In the genomic region with DNA sequence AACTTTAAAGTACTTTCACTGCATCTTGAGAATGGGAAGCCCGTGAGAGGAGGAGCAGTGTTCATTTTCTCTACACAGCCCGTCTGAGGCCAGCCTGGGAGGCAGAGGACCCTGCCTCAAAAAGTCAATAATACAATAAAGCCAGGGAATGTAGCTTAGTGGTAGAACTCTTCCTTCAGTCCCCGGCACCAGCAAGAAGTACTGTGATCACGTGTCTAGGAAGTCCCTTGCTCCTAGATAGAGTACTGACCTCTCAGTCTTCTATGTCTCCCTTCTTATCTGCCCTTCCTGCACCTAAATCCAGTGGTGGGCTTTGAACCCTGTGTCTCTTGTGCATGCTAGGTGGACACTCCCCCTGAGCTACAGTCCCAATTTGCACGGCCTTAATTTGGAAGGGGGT, we compare ENCODE assay signal across 15 mouse cellular contexts. TPM values are rescaled to one million over a fixed set of nuclear protein-coding genes. Genes with fewer than 3 reads are reported as not detected.
DNase-seq lines count a peak whose midpoint lies in the region; ATAC-seq and TF ChIP-seq lines count a peak whose summit lies in the region.
"Had no signal": no experiment of that assay in that cellular context is flagged by ENCODE, and none has a peak within 500 bp of the region (broad histone marks: within the 10 kb centered on the region; RNA-seq: fewer than 3 reads in every experiment).

No protein-coding gene starts in this region.

- intact Hi-C loops in heart, adult 2 months (cut with DNase I) = loop anchor here (2.0 to 5.0 kb wide), 3 partner anchors 40 to 176 kb away; partner anchors contain the start of gene Ndufc1
- intact Hi-C loops in heart, postnatal 14 days (cut with DNase I) = loop anchor here (5.0 kb wide), 2 partner anchors 51 to 136 kb away; no protein-coding TSS in a partner anchor

- TF ChIP-seq EP300 in heart, adult 2 months (IDR thresholded peaks at IDR 0.05; ENCODE audit: insufficient read depth, low read depth, low read length) = no peak

- H3K9ac ChIP-seq in heart, adult 2 months (ENCODE audit: low read depth, low read length) = no peak overlapping the region
- no peak overlapping the region for H3K9ac ChIP-seq in intestine, postnatal 0 days (ENCODE audit: low read depth, low read length)
- no peak overlapping the region for H3K9ac ChIP-seq in intestine, embryonic 15.5 days
- H3K9ac ChIP-seq: forebrain, embryonic 15.5 days; neural tube, embryonic 15.5 days had no signal

- H3K4me2 ChIP-seq in intestine, postnatal 0 days (replicated peaks; ENCODE audit: low read depth) = no peak overlapping the region
- no peak overlapping the region for H3K4me2 ChIP-seq in intestine, embryonic 15.5 days (replicated peaks)
- H3K4me2 ChIP-seq: forebrain, embryonic 15.5 days; neural tube, embryonic 15.5 days had no signal

- 57% methylated on average over 5 of the region's 5 CpGs for WGBS in heart, adult 2 months
- WGBS in intestine, postnatal 0 days = 59% methylated on average over 5 of the region's 5 CpGs
- WGBS in intestine, embryonic 15.5 days = 62% methylated on average over 5 of the region's 5 CpGs
- whole genome bisulfite sequencing in small intestine, adult 2 months = 81% methylated on average over 5 of the region's 5 CpGs

- no peaks in the 10 kb centered on the region for H3K9me3 ChIP-seq in intestine, postnatal 0 days (ENCODE audit: control insufficient read depth)
- no peaks in the 10 kb centered on the region for H3K9me3 ChIP-seq in intestine, embryonic 15.5 days
- H3K9me3 ChIP-seq: forebrain, embryonic 15.5 days; neural tube, embryonic 15.5 days had no signal

- no peak overlapping the region for H3K4me3 ChIP-seq in heart, adult 2 months
- H3K4me3 ChIP-seq in intestine, postnatal 0 days (ENCODE audit: low read depth, low read length) = no peak overlapping the region
- no peak overlapping the region for H3K4me3 ChIP-seq in intestine, embryonic 15.5 days (replicated peaks)
- H3K4me3 ChIP-seq in brown adipose tissue, adult 24 weeks (ENCODE audit: insufficient read depth, low read depth, low read length) = no peak overlapping the region
- H3K4me3 ChIP-seq in small intestine, adult 2 months (ENCODE audit: low read depth, low read length) = no peak overlapping the region
- H3K4me3 ChIP-seq: forebrain, embryonic 15.5 days; neural tube, embryonic 15.5 days had no signal

- no peak for TF ChIP-seq CTCF in heart, adult 2 months (IDR thresholded peaks at IDR 0.05)
- no peak for TF ChIP-seq CTCF in intestine, postnatal 0 days (IDR thresholded peaks at IDR 0.05; ENCODE audit: low read depth)
- no peak for TF ChIP-seq CTCF in small intestine, adult 2 months (IDR thresholded peaks at IDR 0.05; ENCODE audit: extremely low read depth, insufficient read length, insufficient replicate concordance, low read depth, low read length)

- no peak for DNase-seq in heart, adult 2 months
- no peak for DNase-seq in heart, postnatal 14 days
- DNase-seq in layer of hippocampus, adult 11-12 months (ENCODE audit: low spot score) = no peak
- DNase-seq: B cell, adult 2 months; cerebellum, adult 9-11 months; gastrocnemius, postnatal 25 days; kidney, postnatal 14 days had no signal

- H3K27me3 ChIP-seq in heart, adult 2 months (ENCODE audit: control insufficient read depth, insufficient read depth, low read length) = no peaks in the 10 kb centered on the region
- no peaks in the 10 kb centered on the region for H3K27me3 ChIP-seq in intestine, postnatal 0 days (replicated peaks; ENCODE audit: control insufficient read depth, insufficient read depth, low read length)
- H3K27me3 ChIP-seq in intestine, embryonic 15.5 days (replicated peaks) = no peaks in the 10 kb centered on the region
- no peaks in the 10 kb centered on the region for H3K27me3 ChIP-seq in small intestine, adult 2 months (ENCODE audit: control insufficient read depth, insufficient read depth, low read length)
- H3K27me3 ChIP-seq: forebrain, embryonic 15.5 days; neural tube, embryonic 15.5 days had no signal

- TF ChIP-seq POLR2A in heart, adult 2 months (IDR thresholded peaks at IDR 0.05; ENCODE audit: insufficient read depth, low read depth, low read length) = no peak
- no peak for TF ChIP-seq POLR2A in small intestine, adult 2 months (IDR thresholded peaks at IDR 0.05; ENCODE audit: low read depth, low read length)

- H3K79me2 ChIP-seq in heart, adult 2 months (replicated peaks; ENCODE audit: control insufficient read depth, insufficient read depth, low read length) = 0 out of 2 replicates have a peak, but pooled peaks cover 3% of the 10 kb centered on the region

- peak overlapping the region; percentile 87 for H3K27ac ChIP-seq in heart, adult 2 months
- H3K27ac ChIP-seq in intestine, postnatal 0 days (ENCODE audit: low read depth, low read length) = peak overlapping the region; percentile 60
- H3K27ac ChIP-seq in intestine, embryonic 15.5 days = no peak overlapping the region
- 0 out of 2 replicates have a peak overlapping the region, but pooled peaks have one; percentile 15 for H3K27ac ChIP-seq in brown adipose tissue, adult 24 weeks (replicated peaks; ENCODE audit: low read depth, low read length)
- H3K27ac ChIP-seq in small intestine, adult 2 months (ENCODE audit: insufficient read depth, low read depth, low read length) = peak overlapping the region; percentile 78
- H3K27ac ChIP-seq: forebrain, embryonic 15.5 days; neural tube, embryonic 15.5 days had no signal

- peaks cover 4% of the 10 kb centered on the region for H3K4me1 ChIP-seq in heart, adult 2 months (ENCODE audit: control insufficient read depth, insufficient read depth, low read length)
- H3K4me1 ChIP-seq in intestine, postnatal 0 days (replicated peaks; ENCODE audit: control insufficient read depth, insufficient read depth, low read length) = no peaks in the 10 kb centered on the region; the same call in 1 of the 2 replicates
- peaks cover 15% of the 10 kb centered on the region; the same call in 1 of the 2 replicates for H3K4me1 ChIP-seq in intestine, embryonic 15.5 days (replicated peaks)
- peaks cover 17% of the 10 kb centered on the region for H3K4me1 ChIP-seq in brown adipose tissue, adult 24 weeks (ENCODE audit: control insufficient read depth, insufficient read depth, insufficient read length, low read length)
- H3K4me1 ChIP-seq in small intestine, adult 2 months (ENCODE audit: control insufficient read depth, insufficient read depth, insufficient read length, low read length) = peaks cover 16% of the 10 kb centered on the region; the same call in 1 of the 2 replicates

- ATAC-seq in intestine, postnatal 0 days = no peak
- no peak for ATAC-seq in intestine, embryonic 15.5 days
- no peak for ATAC-seq in megakaryocyte-erythroid progenitor cell, adult 5-6 weeks (replicated peaks; ENCODE audit: low FRiP score, low TSS enrichment, poor library complexity, severe bottlenecking)
- ATAC-seq: activated CD4-positive, CD25-positive, alpha-beta regulatory T cell, adult 4 months; forebrain, embryonic 15.5 days had no signal

- peaks cover 2% of the 10 kb centered on the region for H3K36me3 ChIP-seq in heart, adult 2 months (ENCODE audit: control insufficient read depth, insufficient read depth, low read length)
- no peaks in the 10 kb centered on the region for H3K36me3 ChIP-seq in intestine, postnatal 0 days (ENCODE audit: control insufficient read depth, insufficient read depth)
- H3K36me3 ChIP-seq in intestine, embryonic 15.5 days = no peaks in the 10 kb centered on the region
- H3K36me3 ChIP-seq in small intestine, adult 2 months (ENCODE audit: control insufficient read depth, insufficient read depth, low read length) = 0 out of 2 replicates have a peak, but pooled peaks cover 4% of the 10 kb centered on the region
- H3K36me3 ChIP-seq: forebrain, embryonic 15.5 days; neural tube, embryonic 15.5 days had no signal

RNA-seq across cellular contexts. Expression of gene Noct, which starts 6.6 kb away (rescaled TPM):
- 10 to 100 TPM; 39.4 to 45.1 TPM for total RNA-seq in heart, adult 2 months (2021)
- 23.2 and 28.9 TPM in 2 replicates for polyA plus RNA-seq in heart, adult 2 months (2012; rRNA removed)
- total RNA-seq in heart, postnatal 14 days (2021) = 10 to 100 TPM; 53.9 to 68.6 TPM
- 11.3 and 12.0 TPM in 2 replicates for polyA plus RNA-seq in intestine, postnatal 0 days (2015; fragmentation: Nextera tagmentation; extraction: Ambion mirVana)
- 7.0 and 7.4 TPM in 2 replicates for polyA plus RNA-seq in intestine, embryonic 15.5 days (2015; fragmentation: Nextera tagmentation; extraction: Ambion mirVana)
- 16.9 and 38.8 TPM in 2 replicates for polyA plus RNA-seq in brown adipose tissue, adult 24 weeks (2012; ENCODE audit: insufficient read depth, insufficient read length, missing spikeins)
- 19.2 and 56.2 TPM in 2 replicates for polyA plus RNA-seq in small intestine, adult 2 months (2012; rRNA removed)
- 19.2 and 39.1 TPM in 2 replicates for total RNA-seq in megakaryocyte-erythroid progenitor cell, adult 5-6 weeks (2014; fragmentation: Nextera tagmentation)
- 4.6 and 5.8 TPM in 2 replicates for total RNA-seq in megakaryocyte-erythroid progenitor cell, adult 5-6 weeks (2017)
